Mouse (Mus musculus): Measurements from ENCODE around the gene Fgfr2. TPM values are rescaled to one million over a fixed set of nuclear protein-coding genes. Genes with fewer than 3 reads are reported as not detected.

The Fgfr2 gene
- total RNA-seq, 2 experiments from 2014 or later = 47.6 to 49.5 TPM

DNA sequence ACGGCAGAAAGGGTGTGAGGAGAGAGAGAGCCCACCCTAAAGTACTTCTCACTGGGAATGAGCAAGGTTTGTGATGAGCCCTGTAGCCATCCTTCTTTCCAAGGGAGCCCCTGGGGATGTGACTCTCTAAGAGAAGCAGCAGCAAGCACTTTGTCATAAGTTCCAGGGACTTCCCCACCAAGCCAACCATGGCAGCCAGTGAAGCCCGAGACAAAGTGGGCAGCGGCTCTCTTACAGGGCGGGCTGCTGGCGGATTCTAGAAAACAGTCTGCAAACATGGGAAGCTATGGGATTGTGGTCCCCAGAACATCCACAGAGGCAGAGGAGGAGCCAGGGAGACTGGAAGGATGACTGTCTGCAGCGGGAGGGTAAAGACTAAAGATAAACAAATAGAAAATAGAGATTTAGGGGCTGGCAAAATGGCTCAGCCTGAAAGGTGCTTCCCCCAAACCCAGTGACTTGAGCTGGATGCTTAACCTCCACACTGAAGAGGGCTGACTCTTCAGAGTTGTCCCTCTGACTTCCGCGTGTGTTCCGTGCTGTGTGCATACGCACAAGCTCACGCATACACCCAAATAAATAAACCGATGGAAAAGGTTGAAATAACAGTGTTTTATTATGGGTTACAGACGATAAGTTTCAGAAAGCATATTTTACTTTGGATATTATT, 2427.3 kb downstream of the Fgfr2 start:
- no peak for DNase-seq (ENCODE audit: low spot score in 2 of 2)
- no peak for TF ChIP-seq CTCF (conservative IDR thresholded peaks at IDR 0.05)
- H3K27ac ChIP-seq = peak overlapping the region; percentile 61; the same call in 1 of the 2 replicates
- peak overlapping the region; percentile 82 for H3K4me3 ChIP-seq

DNA sequence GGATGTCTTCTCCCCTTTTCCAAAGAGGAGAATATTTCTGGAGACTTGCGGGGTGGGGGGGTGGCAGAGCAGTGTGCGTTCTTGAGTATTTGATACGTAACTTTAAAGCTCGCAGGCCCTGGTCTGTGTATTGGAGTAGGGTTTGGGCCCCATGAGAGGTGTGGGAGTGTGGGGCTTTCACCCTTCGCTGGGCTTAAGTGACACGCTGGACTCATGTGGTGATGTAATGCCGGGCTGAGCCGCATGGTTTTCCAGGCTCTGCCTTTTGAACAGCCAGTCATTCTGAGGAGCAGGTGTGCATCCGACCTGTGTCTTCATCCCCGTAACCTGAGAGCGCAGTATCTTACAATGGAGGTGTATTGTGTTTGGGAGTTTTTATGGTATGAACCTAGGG, 2429.4 kb downstream of the Fgfr2 start:
- H3K4me3 ChIP-seq = peak overlapping the region; percentile 82
- peak overlapping the region; percentile 93 for H3K27ac ChIP-seq
- TF ChIP-seq CTCF (conservative IDR thresholded peaks at IDR 0.05) = peak; percentile 57
- DNase-seq (ENCODE audit: low spot score in 2 of 2) = no peak

DNA sequence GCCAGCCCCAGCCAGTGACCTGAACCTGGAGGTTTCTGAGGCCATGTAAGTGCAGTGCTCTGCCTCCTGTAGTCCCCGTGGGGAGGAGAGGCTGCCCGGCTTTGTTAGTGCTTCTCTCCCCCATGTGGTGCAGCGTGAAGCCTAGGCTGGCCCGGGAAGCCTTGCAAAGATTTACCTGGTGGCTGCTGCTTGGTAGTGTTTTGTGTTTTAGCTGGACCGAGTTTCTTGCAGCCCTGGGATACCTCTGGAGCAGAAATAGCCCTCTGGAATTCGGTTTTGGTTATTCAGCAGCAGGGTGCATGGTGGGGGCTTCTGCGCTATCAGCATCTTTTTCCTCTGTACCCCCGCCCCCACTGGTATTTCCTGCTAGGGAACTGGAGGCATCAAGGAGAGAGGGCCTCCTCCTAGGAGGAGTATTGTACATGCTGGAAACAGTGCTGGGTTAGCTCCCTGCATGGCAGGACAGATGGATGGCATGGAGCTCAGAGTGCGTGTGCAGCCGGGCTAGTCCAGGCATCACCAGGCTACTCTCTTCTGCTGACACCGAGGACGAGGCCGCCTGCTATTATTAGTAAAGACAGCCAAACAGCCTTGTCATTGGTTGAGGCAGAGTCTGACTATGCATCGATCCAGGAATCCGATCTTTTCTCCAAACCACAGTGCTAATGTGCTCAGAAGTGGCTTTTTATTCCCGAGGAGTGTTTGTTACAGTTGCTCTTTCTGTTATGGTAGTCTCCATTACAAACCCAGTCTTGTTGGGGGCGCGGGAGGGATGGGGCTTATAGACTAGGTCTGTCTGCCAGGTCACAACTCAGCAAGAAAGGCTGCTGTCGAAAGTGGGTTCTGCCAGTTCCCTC, 2430.0 kb downstream of the Fgfr2 start:
- DNase-seq (ENCODE audit: low spot score in 2 of 2) = peak in 1 of 2 experiments; percentile 33
- TF ChIP-seq CTCF (conservative IDR thresholded peaks at IDR 0.05) = no peak
- H3K27ac ChIP-seq = peak overlapping the region; percentile 93

GRCm38 (mm10) chr7:130692392-130692942, 2430.7 kb downstream of the Fgfr2 start:
- peak; percentile 70 to 72 for DNase-seq (ENCODE audit: low spot score in 2 of 2)
- Histone ChIP-seq H3K27ac (peak overlapping the region; percentile 93), H3K4me3 (peak overlapping the region; percentile 82)
- TF ChIP-seq CTCF (conservative IDR thresholded peaks at IDR 0.05) = peak; percentile 48

More for the DNA sequence above, 2430.0 kb downstream of the Fgfr2 start:
- H3K4me3 ChIP-seq = peak overlapping the region; percentile 82

GRCm38 (mm10) chr7:130691931-130692330, 2431.2 kb downstream of the Fgfr2 start:
- DNase-seq (ENCODE audit: low spot score in 2 of 2) = no peak
- Histone ChIP-seq H3K4me3 (no peak overlapping the region), H3K27ac (no peak overlapping the region)
- no peak for TF ChIP-seq CTCF (conservative IDR thresholded peaks at IDR 0.05)

DNA sequence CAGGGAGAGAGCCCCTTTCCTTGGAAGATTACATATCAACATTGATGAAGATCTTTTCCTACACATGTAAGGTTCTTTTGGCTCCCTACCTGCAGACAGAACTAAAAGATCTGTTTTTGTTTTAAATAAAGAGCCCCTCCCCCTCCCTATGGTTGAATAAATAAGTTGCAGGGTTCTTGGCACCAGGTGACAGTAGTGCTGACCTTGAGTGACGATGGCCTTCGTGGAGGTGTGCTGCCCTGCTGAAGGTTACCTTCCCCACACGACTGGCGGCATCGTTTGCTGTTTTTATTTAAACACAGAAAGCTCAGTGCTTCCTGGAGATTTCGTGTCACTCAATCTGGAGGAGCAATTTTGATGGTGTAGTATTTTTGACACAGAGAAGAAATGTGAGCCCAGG, 2432.3 kb downstream of the Fgfr2 start:
- no peak overlapping the region for H3K27ac ChIP-seq
- TF ChIP-seq CTCF (conservative IDR thresholded peaks at IDR 0.05) = no peak
- H3K4me3 ChIP-seq = no peak overlapping the region
- DNase-seq (ENCODE audit: low spot score in 2 of 2) = no peak

DNA sequence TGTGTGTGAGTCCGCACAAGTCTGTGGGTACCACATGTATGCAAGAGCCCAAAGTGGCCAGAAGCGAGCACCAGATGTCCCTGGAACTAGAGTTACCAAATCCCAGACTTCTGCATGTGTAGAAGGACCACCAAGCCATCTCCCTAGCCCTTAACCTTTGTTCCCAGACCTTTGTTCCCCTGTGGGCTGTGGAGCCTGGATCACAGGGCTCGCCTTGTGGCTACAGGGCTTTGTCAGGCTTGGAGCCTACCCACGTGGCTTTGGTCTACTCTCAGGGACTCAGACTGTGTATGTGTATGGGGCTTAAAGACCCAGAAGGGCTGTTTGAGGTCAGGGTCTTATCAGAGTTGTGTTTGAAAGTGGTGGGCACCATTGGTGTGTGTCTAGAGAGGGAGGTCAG, 2434.5 kb downstream of the Fgfr2 start:
- no peak overlapping the region for H3K27ac ChIP-seq
- no peak overlapping the region for H3K4me3 ChIP-seq
- TF ChIP-seq CTCF (conservative IDR thresholded peaks at IDR 0.05) = no peak
- no peak for DNase-seq (ENCODE audit: low spot score in 2 of 2)

GRCm38 (mm10) chr7:130681798-130682197, 2441.4 kb downstream of the Fgfr2 start:
- peak; percentile 59 to 70 for DNase-seq (ENCODE audit: low spot score in 2 of 2)
- no peak for TF ChIP-seq CTCF (conservative IDR thresholded peaks at IDR 0.05)
- no peak overlapping the region for H3K27ac ChIP-seq
- H3K4me3 ChIP-seq = no peak overlapping the region

DNA sequence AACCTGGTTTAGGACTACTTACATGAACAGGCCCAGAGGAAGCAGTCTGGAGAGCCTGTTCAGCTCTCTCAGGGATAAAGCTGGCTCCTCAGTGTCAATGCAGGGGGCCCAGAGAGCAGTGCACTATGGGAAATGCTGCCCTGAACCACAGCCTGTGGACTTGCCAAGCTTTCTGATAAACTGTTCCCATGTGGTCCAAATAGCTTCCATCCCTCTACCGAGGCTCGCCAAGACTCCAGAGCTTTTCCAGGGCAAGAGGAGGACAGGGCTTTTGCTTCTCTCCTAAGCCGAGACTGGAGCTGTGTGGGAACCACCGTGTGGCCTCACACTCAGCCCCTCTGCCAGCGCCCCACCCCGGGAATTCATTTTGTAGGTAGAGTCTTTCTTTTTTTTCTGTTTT, 2444.7 kb downstream of the Fgfr2 start:
- DNase-seq (ENCODE audit: low spot score in 2 of 2) = no peak
- no peak overlapping the region for H3K27ac ChIP-seq

GRCm38 (mm10) chr7:130677541-130678274, 2445.4 kb downstream of the Fgfr2 start:
- DNase-seq (ENCODE audit: low spot score in 2 of 2) = no peak
- no peak for TF ChIP-seq CTCF (conservative IDR thresholded peaks at IDR 0.05)
- H3K27ac ChIP-seq = no peak overlapping the region
- H3K4me3 ChIP-seq = no peak overlapping the region

More for the DNA sequence above, 2444.7 kb downstream of the Fgfr2 start:
- no peak overlapping the region for H3K4me3 ChIP-seq
- TF ChIP-seq CTCF (conservative IDR thresholded peaks at IDR 0.05) = no peak

- H3K27ac ChIP-seq = no peak overlapping the region
- no peak overlapping the region for H3K4me3 ChIP-seq
- DNase-seq (ENCODE audit: low spot score in 2 of 2) = no peak
- TF ChIP-seq CTCF (conservative IDR thresholded peaks at IDR 0.05) = no peak
Measured at GRCm38 (mm10) chr7:130676885-130677540, 2446.1 kb downstream of the Fgfr2 start.

GRCm38 (mm10) chr7:130674526-130674925, 2448.6 kb downstream of the Fgfr2 start:
- Histone ChIP-seq H3K4me3 (no peak overlapping the region), H3K27ac (no peak overlapping the region)
- no peak for DNase-seq (ENCODE audit: low spot score in 2 of 2)
- TF ChIP-seq CTCF (conservative IDR thresholded peaks at IDR 0.05) = no peak
